Mouse (Mus musculus): ENCODE measurements around the gene Rgs9. TPM values are rescaled to one million over a fixed set of nuclear protein-coding genes. Genes with fewer than 3 reads are reported as not detected.

Rgs9 gene
- polyA plus RNA-seq, 1 experiment from 2014 or later = 3.3 TPM

DNA sequence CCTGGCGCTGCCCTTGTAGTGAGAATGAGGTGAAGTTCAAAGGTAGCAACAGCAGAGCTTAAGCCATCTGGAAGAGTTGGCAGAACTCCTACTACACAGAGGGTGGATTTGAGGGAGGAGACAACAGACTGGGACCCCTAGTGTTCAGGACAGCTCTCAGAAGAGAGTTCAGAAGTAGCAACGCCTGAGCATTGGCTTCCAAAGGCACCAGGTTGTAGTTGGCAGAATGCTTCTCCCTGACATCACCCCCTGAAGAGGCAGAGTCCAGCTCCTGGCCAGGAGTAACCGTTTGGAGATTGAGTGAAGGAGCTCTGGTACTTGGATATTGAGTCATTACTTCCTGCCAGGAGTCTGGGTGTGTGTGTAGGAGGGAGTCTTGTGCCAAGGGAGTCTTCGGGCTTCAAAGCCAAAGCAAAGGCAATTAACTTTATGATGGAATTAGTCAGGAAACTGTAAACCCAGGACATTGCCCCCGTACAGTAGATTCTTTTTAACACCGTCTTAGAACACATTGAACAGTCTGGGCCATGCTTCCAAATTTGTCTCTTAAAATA lies 110.2 kb downstream of the Rgs9 start:
- Histone ChIP-seq H3K9ac (no peak overlapping the region), H3K27ac (no peak overlapping the region), H3K4me1 (peaks cover 1% of the 10 kb centered on the region), H3K9me3 (replicated peaks) (no peaks in the 10 kb centered on the region), H3K4me3 (no peak overlapping the region), H3K27me3 (no peaks in the 10 kb centered on the region), H3K4me2 (replicated peaks) (no peak overlapping the region), H3K36me3 (no peaks in the 10 kb centered on the region)
- no peak for ATAC-seq (ENCODE audit: low FRiP score)
- WGBS = 83% methylated on average over 6 of the region's 6 CpGs

DNA sequence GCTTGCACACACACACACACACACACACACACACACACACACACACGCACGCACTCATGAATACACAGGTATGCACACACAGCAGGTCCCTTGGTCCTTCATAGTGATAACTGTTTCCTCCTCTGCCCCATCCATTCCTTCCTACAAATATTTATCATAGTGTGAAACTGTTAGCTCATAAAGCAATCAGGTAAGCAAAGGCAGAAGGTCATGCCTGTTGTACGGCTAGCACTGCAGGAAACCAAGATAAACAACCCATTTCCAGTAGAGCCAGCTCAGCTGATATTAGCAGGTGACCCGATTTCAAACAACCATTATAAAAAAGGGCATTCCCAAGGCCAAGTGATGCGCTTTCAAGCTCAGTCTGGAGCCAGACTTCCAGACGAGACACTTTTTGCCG lies 116.8 kb downstream of the Rgs9 start:
- 76% methylated on average over 7 of the region's 7 CpGs for WGBS
- H3K27ac ChIP-seq = no peak overlapping the region

DNA sequence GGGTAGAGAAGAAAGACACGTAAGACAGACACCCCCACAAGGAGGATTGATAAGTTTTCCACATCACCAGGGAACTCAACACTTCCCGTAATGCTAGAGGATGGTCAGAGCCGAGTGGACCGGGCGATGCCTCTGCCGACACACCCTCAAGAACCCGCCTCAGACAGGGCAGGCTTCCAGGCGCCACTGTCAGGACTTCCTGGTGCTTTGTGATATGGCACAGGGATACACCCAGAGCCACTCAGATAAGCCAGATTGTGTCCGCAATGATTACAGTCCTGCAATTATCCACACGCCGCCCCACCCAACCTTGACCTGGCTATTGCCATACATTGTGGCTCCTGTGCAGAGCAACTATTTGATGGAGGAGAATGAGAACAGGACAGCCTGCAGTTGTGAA lies 117.6 kb downstream of the Rgs9 start:
- 88% methylated on average over 11 of the region's 11 CpGs for WGBS
- H3K9ac ChIP-seq = no peak overlapping the region
- no peak overlapping the region for H3K4me3 ChIP-seq
- no peaks in the 10 kb centered on the region for H3K27me3 ChIP-seq
- H3K27ac ChIP-seq = no peak overlapping the region
- no peak for ATAC-seq (ENCODE audit: low FRiP score)
- no peaks in the 10 kb centered on the region for H3K9me3 ChIP-seq (replicated peaks)
- peaks cover 4% of the 10 kb centered on the region; the same call in 1 of the 2 replicates for H3K4me1 ChIP-seq
- H3K4me2 ChIP-seq (replicated peaks) = no peak overlapping the region
- no peaks in the 10 kb centered on the region for H3K36me3 ChIP-seq

More for the DNA sequence above, 116.8 kb downstream of the Rgs9 start:
- Histone ChIP-seq H3K36me3 (no peaks in the 10 kb centered on the region), H3K4me3 (no peak overlapping the region), H3K27me3 (no peaks in the 10 kb centered on the region), H3K4me1 (peaks cover 4% of the 10 kb centered on the region; the same call in 1 of the 2 replicates), H3K9me3 (replicated peaks) (no peaks in the 10 kb centered on the region), H3K4me2 (replicated peaks) (no peak overlapping the region), H3K9ac (no peak overlapping the region)
- ATAC-seq (ENCODE audit: low FRiP score) = no peak

DNA sequence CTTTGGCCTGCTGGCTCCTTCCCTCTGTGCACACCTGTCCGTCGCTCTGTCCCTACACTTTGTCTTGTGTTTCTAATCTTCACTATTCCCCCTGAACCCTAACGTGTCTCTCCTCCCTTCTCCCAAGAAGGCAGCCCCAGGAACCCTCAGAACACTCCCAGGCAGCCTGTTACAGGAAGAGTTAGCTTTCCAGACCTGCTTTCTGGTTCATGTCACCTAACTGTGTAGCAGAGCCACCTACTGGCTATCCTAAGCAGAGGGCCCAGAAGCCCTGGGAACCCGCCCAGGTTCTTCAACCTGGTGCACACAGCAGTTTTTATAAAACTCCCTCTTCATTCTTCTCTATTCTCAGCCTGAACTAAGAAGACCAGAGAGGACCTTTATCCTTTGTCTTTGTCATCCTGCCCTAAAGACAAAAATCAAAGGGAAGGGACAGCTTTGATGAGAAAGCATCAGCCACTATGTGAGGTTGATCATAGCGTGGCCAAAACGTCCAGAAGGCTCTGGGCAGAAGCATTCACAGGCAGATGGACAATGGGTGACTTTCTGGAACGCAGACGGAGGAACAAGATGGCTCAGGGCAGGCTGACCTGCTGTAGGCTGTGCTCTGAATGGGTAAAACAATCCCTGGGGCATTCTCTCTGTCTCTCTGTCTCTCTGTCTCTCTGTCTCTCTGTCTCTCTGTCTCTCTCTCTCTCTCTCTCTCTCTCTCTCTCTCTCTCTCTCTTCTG lies 119.0 kb downstream of the Rgs9 start:
- Histone ChIP-seq H3K27me3 (no peaks in the 10 kb centered on the region), H3K36me3 (no peaks in the 10 kb centered on the region), H3K4me3 (no peak overlapping the region), H3K4me2 (replicated peaks) (no peak overlapping the region), H3K9me3 (replicated peaks) (no peaks in the 10 kb centered on the region), H3K9ac (no peak overlapping the region), H3K27ac (no peak overlapping the region), H3K4me1 (peaks cover 4% of the 10 kb centered on the region; the same call in 1 of the 2 replicates)
- ATAC-seq (ENCODE audit: low FRiP score) = no peak
- WGBS = 52% methylated on average over 8 of the region's 8 CpGs

DNA sequence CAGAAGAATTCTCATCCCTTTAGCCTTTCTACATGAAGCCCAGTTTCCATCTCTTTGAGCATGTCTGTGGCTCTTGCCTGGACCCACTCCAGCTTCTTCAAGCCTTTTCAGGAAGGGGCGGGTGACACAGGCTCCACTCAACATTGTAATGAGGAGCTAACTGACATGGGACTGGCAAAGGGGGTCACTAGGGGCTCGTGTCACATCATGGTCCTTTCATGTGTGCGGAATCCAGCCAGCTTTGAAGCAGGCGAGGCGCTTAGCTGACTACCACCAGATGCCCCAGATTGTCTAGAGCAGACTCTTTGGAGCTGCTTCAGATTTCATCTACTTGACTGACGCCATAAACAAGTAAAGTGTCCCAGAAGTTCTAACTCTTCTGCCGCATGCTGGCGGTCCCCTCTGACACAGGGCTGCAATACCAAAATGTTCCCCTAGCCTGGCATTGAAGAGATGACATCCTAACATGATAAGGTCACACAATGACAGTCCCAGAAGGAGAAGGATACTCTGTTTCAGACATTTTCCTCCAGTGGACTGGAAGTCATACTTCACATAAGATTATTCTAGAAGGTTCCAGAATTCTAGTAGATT lies 122.5 kb downstream of the Rgs9 start:
- H3K27ac ChIP-seq = no peak overlapping the region
- no peaks in the 10 kb centered on the region for H3K9me3 ChIP-seq (replicated peaks)
- H3K9ac ChIP-seq = no peak overlapping the region
- 89% methylated on average over 8 of the region's 8 CpGs for WGBS
- ATAC-seq (ENCODE audit: low FRiP score) = no peak
- H3K4me2 ChIP-seq (replicated peaks) = no peak overlapping the region
- no peaks in the 10 kb centered on the region for H3K27me3 ChIP-seq
- no peak overlapping the region for H3K4me3 ChIP-seq
- H3K36me3 ChIP-seq = no peaks in the 10 kb centered on the region
- H3K4me1 ChIP-seq = peaks cover 4% of the 10 kb centered on the region; the same call in 1 of the 2 replicates

Other genes with a start within 250 kb of the Rgs9 start
- gene E030025P04Rik, start 153.8 kb downstream of the Rgs9 start, polyA plus RNA-seq (2016; fragmentation: Nextera tagmentation; extraction: Ambion mirVana) = not detected in 2 replicates
- gene Gna13, start 64.7 kb upstream of the Rgs9 start, polyA plus RNA-seq (2016; fragmentation: Nextera tagmentation; extraction: Ambion mirVana) = 21.9 and 22.9 TPM in 2 replicates
- not detected in 2 replicates for gene 9930022D16Rik, start 115.8 kb upstream of the Rgs9 start, polyA plus RNA-seq (2016; fragmentation: Nextera tagmentation; extraction: Ambion mirVana)
- gene Amz2, start 127.8 kb upstream of the Rgs9 start, polyA plus RNA-seq (2016; fragmentation: Nextera tagmentation; extraction: Ambion mirVana) = 44.1 and 45.7 TPM in 2 replicates
- gene Arsg, start 175.2 kb upstream of the Rgs9 start, polyA plus RNA-seq (2016; fragmentation: Nextera tagmentation; extraction: Ambion mirVana) = 4.7 and 5.9 TPM in 2 replicates
- gene Slc16a6, start 175.5 kb upstream of the Rgs9 start, polyA plus RNA-seq (2016; fragmentation: Nextera tagmentation; extraction: Ambion mirVana) = 4.0 and 4.6 TPM in 2 replicates

Measured in hindbrain, embryonic 12.5 days (tissue).